ENCODE assay signal across 8 mouse cellular contexts in genomic region chr17:28876821-28877220, GRCm38 (mm10). TPM values are rescaled to one million over a fixed set of nuclear protein-coding genes. Genes with fewer than 3 reads are reported as not detected.
DNase-seq lines count a peak whose midpoint lies in the region; ATAC-seq and TF ChIP-seq lines count a peak whose summit lies in the region.

No protein-coding gene starts in this region.

- ATAC-seq in hindbrain, embryonic 15.5 days (ENCODE audit: low FRiP score, low read depth) = no peak
- peak; percentile 64 for ATAC-seq in megakaryocyte, adult 5-6 weeks (ENCODE audit: poor library complexity, severe bottlenecking)

- no peaks in the 10 kb centered on the region for H3K27me3 ChIP-seq in heart, adult 2 months (ENCODE audit: control insufficient read depth, insufficient read depth, low read length)
- H3K27me3 ChIP-seq in thymus, adult 2 months (ENCODE audit: control insufficient read depth, insufficient read depth, low read length) = no peaks in the 10 kb centered on the region
- no peaks in the 10 kb centered on the region for H3K27me3 ChIP-seq in hindbrain, embryonic 15.5 days

- H3K4me1 ChIP-seq in heart, adult 2 months (ENCODE audit: control insufficient read depth, insufficient read depth, low read length) = peaks cover 6% of the 10 kb centered on the region
- H3K4me1 ChIP-seq in thymus, adult 2 months (replicated peaks; ENCODE audit: control insufficient read depth, insufficient read depth, low read length) = no peaks in the 10 kb centered on the region; the same call in 1 of the 2 replicates
- peaks cover 6% of the 10 kb centered on the region; the same call in 1 of the 2 replicates for H3K4me1 ChIP-seq in hindbrain, embryonic 15.5 days (replicated peaks)

- WGBS in heart, adult 2 months = 33% methylated on average over 19 of the region's 19 CpGs
- 26% methylated on average over 19 of the region's 19 CpGs for WGBS in thymus, adult 2 months
- 17% methylated on average over 18 of the region's 19 CpGs for WGBS in hindbrain, embryonic 15.5 days

- 0 out of 2 replicates have a peak overlapping the region, but pooled peaks have one; percentile 0 for H3K4me2 ChIP-seq in hindbrain, embryonic 15.5 days

- no peak overlapping the region for H3K9ac ChIP-seq in heart, adult 2 months (ENCODE audit: low read depth, low read length)
- H3K9ac ChIP-seq in hindbrain, embryonic 15.5 days = no peak overlapping the region

- no peak for DNase-seq in heart, adult 2 months
- DNase-seq in heart, adult 9 months (ENCODE audit: low spot score in 2 of 2) = no peak
- DNase-seq in thymus, adult 2 months = peak; percentile 26
- no peak for DNase-seq in thymus, adult 18-20 months
- peak; percentile 37 to 38 for DNase-seq in thymus, postnatal 36 days
- no peak for DNase-seq in urinary bladder, adult 18-20 months (ENCODE audit: low spot score in 2 of 2)

- H3K9me3 ChIP-seq in hindbrain, embryonic 15.5 days = no peaks in the 10 kb centered on the region

- no peaks in the 10 kb centered on the region for H3K79me2 ChIP-seq in heart, adult 2 months (replicated peaks; ENCODE audit: control insufficient read depth, insufficient read depth, low read length)

- no peak overlapping the region for H3K4me3 ChIP-seq in heart, adult 2 months
- no peak overlapping the region for H3K4me3 ChIP-seq in thymus, adult 2 months (ENCODE audit: control insufficient read depth, insufficient read depth, low read length)
- no peak overlapping the region for H3K4me3 ChIP-seq in hindbrain, embryonic 15.5 days

- no peak for TF ChIP-seq POLR2A in heart, adult 2 months (IDR thresholded peaks at IDR 0.05; ENCODE audit: insufficient read depth, low read depth, low read length)
- TF ChIP-seq POLR2A in thymus, adult 2 months (IDR thresholded peaks at IDR 0.05; ENCODE audit: control insufficient read depth, extremely low read depth, insufficient read depth, low read length, poor library complexity) = no peak

- no peak for TF ChIP-seq EP300 in heart, adult 2 months (IDR thresholded peaks at IDR 0.05; ENCODE audit: insufficient read depth, low read depth, low read length)

- no peaks in the 10 kb centered on the region for H3K36me3 ChIP-seq in heart, adult 2 months (ENCODE audit: control insufficient read depth, insufficient read depth, low read length)
- H3K36me3 ChIP-seq in thymus, adult 2 months (ENCODE audit: control insufficient read depth, insufficient read depth, low read length) = no peaks in the 10 kb centered on the region
- no peaks in the 10 kb centered on the region for H3K36me3 ChIP-seq in hindbrain, embryonic 15.5 days

- TF ChIP-seq CTCF in heart, adult 2 months (IDR thresholded peaks at IDR 0.05) = peak; percentile 44
- peak; percentile 66; the same call in 1 of the 2 replicates for TF ChIP-seq CTCF in thymus, adult 2 months (IDR thresholded peaks at IDR 0.05; ENCODE audit: borderline replicate concordance, control insufficient read depth, extremely low read depth, insufficient read depth, low read length, poor library complexity)

- intact Hi-C loops in heart, adult 2 months (cut with DNase I) = no loop called here

- H3K27ac ChIP-seq in heart, adult 2 months = no peak overlapping the region
- H3K27ac ChIP-seq in thymus, adult 2 months (ENCODE audit: control insufficient read depth, insufficient read depth, low read length) = no peak overlapping the region
- H3K27ac ChIP-seq in hindbrain, embryonic 15.5 days (replicated peaks) = no peak overlapping the region

RNA-seq across cellular contexts. Expression of gene Pnpla1, which starts 18.6 kb away (rescaled TPM):
- not detected for total RNA-seq in heart, adult 2 months (2021)
- polyA plus RNA-seq in heart, adult 2 months (2012; rRNA removed) = 0.02 TPM in 1 of 2 replicates, not detected in the other
- 0.17 and 0.26 TPM in 2 replicates for polyA plus RNA-seq in thymus, adult 2 months (2012; rRNA removed)
- 0.04 TPM in 1 of 2 replicates, not detected in the other for polyA plus RNA-seq in hindbrain, embryonic 15.5 days (2015; fragmentation: Nextera tagmentation; extraction: Ambion mirVana)
- total RNA-seq in megakaryocyte, adult 5-6 weeks (2015) = 0.11 and 0.58 TPM in 2 replicates
- total RNA-seq in megakaryocyte, adult 5-6 weeks (2017) = 0.57 and 0.92 TPM in 2 replicates

RNA-seq across cellular contexts. Expression of gene 4930539E08Rik, which starts 38.3 kb away (rescaled TPM):
- not detected for total RNA-seq in heart, adult 2 months (2021)
- polyA plus RNA-seq in heart, adult 2 months (2012; rRNA removed) = 0.08 and 0.23 TPM in 2 replicates
- 5.3 and 6.8 TPM in 2 replicates for polyA plus RNA-seq in thymus, adult 2 months (2012; rRNA removed)
- polyA plus RNA-seq in hindbrain, embryonic 15.5 days (2015; fragmentation: Nextera tagmentation; extraction: Ambion mirVana) = 1.3 and 1.9 TPM in 2 replicates
- 0.18 TPM in 1 of 2 replicates, not detected in the other for total RNA-seq in megakaryocyte, adult 5-6 weeks (2015)
- total RNA-seq in megakaryocyte, adult 5-6 weeks (2017) = 0.08 and 0.40 TPM in 2 replicates

Comparison
In these comparisons a context has a peak if more than half of its experiments do, and no peak if none do; other contexts are left out.
1. DNase-seq: peak in thymus, adult 2 months (single experiment) and thymus, postnatal 36 days (2 of 2); none in heart, adult 2 months (0 of 2), heart, adult 9 months (0 of 2), thymus, adult 18-20 months (0 of 2) and urinary bladder, adult 18-20 months (0 of 2).